In genomic region chr11:87690054-87690740, GRCm38 (mm10) we compare ENCODE assay signal across 9 mouse cellular contexts. TPM values are rescaled to one million over a fixed set of nuclear protein-coding genes. Genes with fewer than 3 reads are reported as not detected.
DNase-seq lines count a peak whose midpoint lies in the region; ATAC-seq and TF ChIP-seq lines count a peak whose summit lies in the region.
"Had no signal": no experiment of that assay in that cellular context is flagged by ENCODE, and none has a peak within 500 bp of the region (broad histone marks: within the 10 kb centered on the region; RNA-seq: fewer than 3 reads in every experiment).

No protein-coding gene starts in this region.

- TF ChIP-seq POLR2A in lung, adult 2 months (IDR thresholded peaks at IDR 0.05; ENCODE audit: borderline replicate concordance, extremely low read depth, low read depth, low read length): no peak

- intact Hi-C loops in gastrocnemius, postnatal 36 days (cut with DNase I): no loop called here

- H3K27me3 ChIP-seq in embryonic facial prominence, embryonic 15.5 days: no peaks in the 10 kb centered on the region
- H3K27me3 ChIP-seq in splenic B cell, adult 2 months (ENCODE audit: control insufficient read depth, insufficient read depth, low read length, poor library complexity, severe bottlenecking): no peaks in the 10 kb centered on the region

- no peaks in the 10 kb centered on the region for H3K9me3 ChIP-seq in embryonic facial prominence, embryonic 15.5 days (replicated peaks)

- no peak for TF ChIP-seq CTCF in lung, adult 2 months (IDR thresholded peaks at IDR 0.05; ENCODE audit: insufficient read depth, low read length)

- no peak for ATAC-seq in embryonic facial prominence, embryonic 15.5 days (ENCODE audit: insufficient number of reproducible peaks, low FRiP score, low TSS enrichment, low read depth)

- H3K27ac ChIP-seq in embryonic facial prominence, embryonic 15.5 days (replicated peaks): peak overlapping the region; percentile 48

- peak overlapping the region; percentile 11 for H3K4me3 ChIP-seq in lung, adult 2 months (replicated peaks; ENCODE audit: extremely low read depth, low read depth, low read length)
- H3K4me3 ChIP-seq in embryonic facial prominence, embryonic 15.5 days (replicated peaks): no peak overlapping the region

- H3K36me3 ChIP-seq in embryonic facial prominence, embryonic 15.5 days: no peaks in the 10 kb centered on the region
- no peaks in the 10 kb centered on the region for H3K36me3 ChIP-seq in splenic B cell, adult 2 months (ENCODE audit: control insufficient read depth, insufficient read depth, low read length, poor library complexity, severe bottlenecking)

- WGBS in lung, adult 2 months: 42% methylated on average over 16 of the region's 16 CpGs
- WGBS in embryonic facial prominence, embryonic 15.5 days: 61% methylated on average over 16 of the region's 16 CpGs

- no peak for DNase-seq in lung, adult 2 months
- no peak for DNase-seq in lung, postnatal 14 days
- DNase-seq in liver: peak; percentile 76
- DNase-seq in splenic B cell, adult 2 months (ENCODE audit: low read depth, low spot score): peak; percentile 55
- DNase-seq in gastrocnemius, postnatal 36 days: no peak
- DNase-seq in adrenal gland, postnatal 4 days (ENCODE audit: low spot score in 2 of 2): no peak
- DNase-seq: gastrocnemius, postnatal 10 days; thymus, adult 2 months had no signal

- H3K4me2 ChIP-seq in embryonic facial prominence, embryonic 15.5 days (replicated peaks): peak overlapping the region; percentile 21; the same call in 1 of the 2 replicates

- H3K9ac ChIP-seq in embryonic facial prominence, embryonic 15.5 days: no peak overlapping the region

- peaks cover 17% of the 10 kb centered on the region for H3K4me1 ChIP-seq in lung, adult 2 months (ENCODE audit: control insufficient read depth, insufficient read depth, low read length)
- H3K4me1 ChIP-seq in embryonic facial prominence, embryonic 15.5 days: peaks cover 35% of the 10 kb centered on the region

RNA-seq across cellular contexts. Expression of gene Rnf43, which starts 27.7 kb away (rescaled TPM):
- polyA plus RNA-seq in lung, adult 2 months (2012; rRNA removed): 10.5 and 12.6 TPM in 2 replicates
- polyA plus RNA-seq in embryonic facial prominence, embryonic 15.5 days (2015; fragmentation: Nextera tagmentation; extraction: Ambion mirVana): 8.7 and 9.2 TPM in 2 replicates
- total RNA-seq in gastrocnemius, postnatal 36 days (2021): under 1 TPM; 0.15 to 0.38 TPM
- 1 to 10 TPM; 4.4 to 5.7 TPM for total RNA-seq in adrenal gland, postnatal 4 days (2021)

RNA-seq across cellular contexts. Expression of gene Supt4a, which starts 47.2 kb away (rescaled TPM):
- 44.7 and 73.4 TPM in 2 replicates for polyA plus RNA-seq in lung, adult 2 months (2012; rRNA removed)
- polyA plus RNA-seq in embryonic facial prominence, embryonic 15.5 days (2015; fragmentation: Nextera tagmentation; extraction: Ambion mirVana): 158 and 165 TPM in 2 replicates
- 10 to 100 TPM; 26.8 to 37.6 TPM for total RNA-seq in gastrocnemius, postnatal 36 days (2021)
- 10 to 100 TPM; 88.2 to 89.0 TPM for total RNA-seq in adrenal gland, postnatal 4 days (2021)

Comparison
In these comparisons a context has a peak if more than half of its experiments do, and no peak if none do; other contexts are left out.
1. DNase-seq: peak in liver (single experiment) and splenic B cell, adult 2 months (single experiment); none in lung, adult 2 months (single experiment), lung, postnatal 14 days (single experiment), gastrocnemius, postnatal 36 days (0 of 2) and adrenal gland, postnatal 4 days (0 of 2).